Mouse (Mus musculus): ENCODE measurements around the gene Actr2. TPM values are rescaled to one million over a fixed set of nuclear protein-coding genes. Genes with fewer than 3 reads are reported as not detected.
"Not testable (repeated sequence)": the region's sequence is repeated elsewhere in the genome, so short reads cannot be mapped to it uniquely, and the experiment has no call there.

The Actr2 gene
- 125 and 146 TPM in 2 replicates for polyA plus RNA-seq (2015; fragmentation: Nextera tagmentation; extraction: Ambion mirVana)

DNA sequence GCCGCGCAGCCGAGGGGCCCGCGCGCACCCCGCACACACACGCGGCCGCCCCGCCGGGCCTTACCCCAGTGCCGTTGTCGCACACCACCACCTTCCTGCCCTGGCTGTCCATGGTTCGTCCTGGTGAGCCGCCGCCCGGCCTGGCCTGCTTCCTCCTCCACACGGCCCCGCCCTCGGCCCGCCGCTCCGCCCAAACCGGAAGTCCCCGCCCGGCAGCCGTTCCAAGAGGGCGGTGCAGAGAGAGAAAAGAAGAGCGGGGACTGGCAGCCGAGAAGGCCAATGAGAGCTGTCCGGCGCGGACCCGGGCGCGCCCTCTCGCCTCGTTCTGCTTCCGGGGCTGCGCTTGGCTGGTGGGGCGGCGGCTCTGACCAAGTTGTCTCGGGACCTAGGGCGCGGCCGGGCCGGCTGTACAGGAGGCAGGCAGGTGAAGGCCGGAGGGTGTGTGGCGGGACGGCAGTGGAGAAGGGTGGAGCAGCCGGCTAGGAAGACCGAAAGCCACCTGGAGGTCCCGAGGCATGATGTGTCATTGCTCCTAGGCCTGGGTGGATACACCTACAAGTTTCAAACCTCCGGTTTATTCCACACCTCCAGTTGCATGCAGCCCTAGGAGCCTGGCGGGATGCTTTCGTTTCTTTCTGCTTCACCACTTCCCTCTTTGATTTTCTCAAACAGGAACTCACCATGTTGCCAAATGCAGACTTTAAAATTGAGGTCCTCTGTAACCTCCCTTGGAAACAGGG, at the start of gene Actr2:
Actr2 (minus strand) TSS at position 173 of the 740 bp plus-strand sequence.
- H3K4me3 ChIP-seq (replicated peaks), result peak within 1 kb of the TSS; percentile 85
- under 1% methylated on average over 45 of the region's 57 CpGs for WGBS
- no peaks in the 10 kb centered on the region for H3K9me3 ChIP-seq (replicated peaks)
- H3K27ac ChIP-seq, result peak within 1 kb of the TSS; percentile 97
- H3K4me2 ChIP-seq, result peak within 1 kb of the TSS; percentile 69
- H3K36me3 ChIP-seq, result peaks cover 11% of the 10 kb centered on the region; the same call in 1 of the 2 replicates
- no peaks in the 10 kb centered on the region for H3K27me3 ChIP-seq
- H3K9ac ChIP-seq, result peak within 1 kb of the TSS; percentile 80
- ATAC-seq (replicated peaks; ENCODE audit: low FRiP score), result peak; percentile 98
- H3K4me1 ChIP-seq, result peaks cover 17% of the 10 kb centered on the region

DNA sequence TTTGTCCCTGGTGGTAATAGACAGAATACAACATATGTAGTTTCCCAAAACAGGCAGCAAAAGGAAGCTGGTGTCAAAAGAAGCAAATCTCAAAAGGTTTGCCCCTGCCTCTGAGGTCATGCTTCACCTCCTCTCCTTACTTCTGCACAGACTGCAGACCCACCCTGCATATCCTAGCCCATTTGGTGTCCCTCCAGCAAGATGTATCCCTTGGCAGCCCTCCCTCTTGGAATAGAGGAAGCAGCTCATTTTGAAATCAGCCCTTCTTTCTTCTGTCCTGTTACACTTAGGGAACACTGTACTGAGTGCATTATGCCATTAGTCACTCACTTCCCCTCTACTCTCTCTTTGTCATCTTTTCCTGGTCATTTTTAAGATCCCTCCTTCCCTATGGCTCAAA, 46.2 kb upstream of the Actr2 start:
- Histone ChIP-seq H3K36me3 (no peaks in the 10 kb centered on the region), H3K9ac (no peak overlapping the region), H3K4me1 (no peaks in the 10 kb centered on the region), H3K9me3 (replicated peaks) (no peaks in the 10 kb centered on the region), H3K27ac (no peak overlapping the region), H3K4me2 (no peak overlapping the region), H3K4me3 (replicated peaks) (no peak overlapping the region), H3K27me3 (no peaks in the 10 kb centered on the region)
- ATAC-seq (replicated peaks; ENCODE audit: low FRiP score), result no peak

DNA sequence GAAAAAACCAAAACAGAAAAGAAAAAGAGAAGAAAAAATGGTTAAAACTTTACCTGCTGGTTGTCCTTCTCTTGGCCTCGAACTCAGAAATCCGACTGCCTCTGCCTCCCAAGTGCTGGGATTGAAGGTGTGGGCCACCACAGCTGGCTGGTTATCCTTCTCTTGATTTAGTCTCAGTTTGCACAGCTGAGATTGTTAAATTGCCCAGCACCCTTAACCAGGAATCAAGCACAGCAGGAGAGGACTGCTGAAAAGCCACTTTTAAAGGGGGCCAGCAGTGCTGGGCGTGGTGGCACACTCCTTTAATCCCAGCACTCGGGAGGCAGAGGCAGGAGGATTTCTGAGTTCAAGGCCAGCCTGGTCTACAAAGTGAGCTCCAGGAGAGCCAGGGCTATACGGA, 40.8 kb upstream of the Actr2 start:
- H3K27ac ChIP-seq; H3K27me3 ChIP-seq; H3K9me3 ChIP-seq (replicated peaks); H3K4me3 ChIP-seq (replicated peaks); ATAC-seq (replicated peaks; ENCODE audit: low FRiP score); H3K4me1 ChIP-seq; H3K36me3 ChIP-seq; H3K9ac ChIP-seq; H3K4me2 ChIP-seq: not testable (repeated sequence)
- 95% methylated on average over 5 of the region's 5 CpGs for WGBS

DNA sequence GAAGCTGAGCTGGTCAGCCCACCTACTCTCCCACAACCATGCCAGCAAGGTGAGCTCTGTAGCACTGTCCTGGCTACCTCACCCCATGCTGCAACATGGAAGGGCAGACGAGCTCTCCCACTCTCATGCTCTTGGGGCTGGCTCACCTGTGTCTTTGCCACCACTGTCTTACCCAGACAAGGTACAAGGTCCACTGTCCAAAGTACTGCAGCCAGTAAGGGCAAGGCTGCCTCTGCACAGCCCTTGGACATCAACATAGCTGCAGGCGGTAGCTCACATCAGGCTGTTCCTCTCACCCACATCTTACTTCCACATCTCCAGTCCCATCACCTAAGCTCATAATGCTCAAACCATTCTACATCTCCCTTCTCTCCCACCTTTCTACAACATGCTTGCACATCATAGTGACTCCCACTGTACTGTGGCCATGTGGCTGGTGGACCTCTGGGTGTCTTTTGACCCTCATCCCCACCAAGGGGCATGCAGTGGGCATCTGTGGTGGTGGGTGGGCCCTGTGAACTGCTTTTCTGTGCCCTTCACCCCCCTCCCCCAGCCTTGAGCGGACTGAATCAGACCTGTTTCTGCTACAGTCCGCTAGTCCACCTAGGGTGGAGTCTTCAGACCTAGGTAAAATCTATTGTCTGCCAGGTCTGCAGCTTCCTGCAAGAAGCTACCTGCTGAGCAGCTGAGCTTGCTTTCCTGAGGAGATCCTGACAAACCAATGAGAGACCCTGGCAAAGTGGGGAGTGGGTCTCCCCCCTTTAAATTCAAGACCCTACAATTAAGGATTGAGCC, 39.6 kb upstream of the Actr2 start:
- H3K4me1 ChIP-seq, result no peaks in the 10 kb centered on the region
- no peaks in the 10 kb centered on the region for H3K9me3 ChIP-seq (replicated peaks)
- no peaks in the 10 kb centered on the region for H3K36me3 ChIP-seq
- 81% methylated on average over 4 of the region's 4 CpGs for WGBS
- no peak overlapping the region for H3K4me3 ChIP-seq (replicated peaks)
- H3K27me3 ChIP-seq, result no peaks in the 10 kb centered on the region
- peak; percentile 15; the same call in 1 of the 2 replicates for ATAC-seq (replicated peaks; ENCODE audit: low FRiP score)
- no peak overlapping the region for H3K4me2 ChIP-seq
- no peak overlapping the region for H3K9ac ChIP-seq
- H3K27ac ChIP-seq, result no peak overlapping the region

DNA sequence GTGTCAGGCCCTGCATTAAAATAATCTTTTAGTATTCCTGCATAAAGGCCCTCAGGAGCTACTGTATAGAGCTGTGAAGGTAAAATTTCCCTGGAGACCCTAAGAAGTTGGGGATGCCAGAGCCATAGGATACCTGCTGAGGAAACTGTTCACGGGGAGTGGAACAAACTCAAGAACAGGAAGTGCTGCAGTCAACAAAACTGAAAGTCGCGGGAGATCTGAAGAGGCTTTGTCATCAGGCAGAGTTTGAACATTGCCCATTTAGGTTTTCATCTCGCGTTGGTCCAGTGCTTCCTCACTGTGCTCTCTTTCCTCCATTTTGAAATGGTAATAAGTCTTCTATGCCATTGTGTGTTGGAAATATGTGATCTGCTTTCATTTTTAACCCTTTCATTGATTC, 38.6 kb upstream of the Actr2 start:
- no peaks in the 10 kb centered on the region for H3K9me3 ChIP-seq (replicated peaks)
- no peak overlapping the region for H3K4me3 ChIP-seq (replicated peaks)
- no peaks in the 10 kb centered on the region for H3K27me3 ChIP-seq
- H3K27ac ChIP-seq, result no peak overlapping the region
- no peak overlapping the region for H3K9ac ChIP-seq
- 87% methylated on average over 5 of the region's 5 CpGs for WGBS
- no peak for ATAC-seq (replicated peaks; ENCODE audit: low FRiP score)
- no peaks in the 10 kb centered on the region for H3K4me1 ChIP-seq
- no peak overlapping the region for H3K4me2 ChIP-seq
- H3K36me3 ChIP-seq, result no peaks in the 10 kb centered on the region

DNA sequence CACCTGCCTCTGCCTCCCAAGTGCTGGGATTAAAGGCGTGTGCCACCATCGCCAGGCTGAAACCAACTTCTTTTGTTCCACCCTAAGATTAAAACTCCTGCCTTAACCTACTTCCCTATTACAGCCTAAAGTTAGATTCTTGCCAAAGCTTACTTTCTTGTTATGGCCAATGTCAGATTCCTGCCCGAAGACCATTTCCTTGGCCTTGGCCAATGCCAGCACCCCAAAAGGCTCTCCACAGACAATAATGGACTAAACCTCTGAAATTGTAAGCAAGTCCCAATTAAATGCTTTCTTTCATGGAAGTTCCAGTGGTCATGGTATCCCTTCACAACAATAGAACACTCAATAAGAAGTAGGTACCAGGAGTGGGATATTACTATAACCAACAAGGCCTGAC, 37.2 kb upstream of the Actr2 start:
- WGBS, result 90% methylated on average over 3 of the region's 3 CpGs
- peaks cover 4% of the 10 kb centered on the region for H3K4me1 ChIP-seq
- H3K4me3 ChIP-seq (replicated peaks), result no peak overlapping the region
- H3K27ac ChIP-seq, result no peak overlapping the region
- H3K9ac ChIP-seq, result no peak overlapping the region
- H3K27me3 ChIP-seq, result no peaks in the 10 kb centered on the region
- no peak for ATAC-seq (replicated peaks; ENCODE audit: low FRiP score)
- H3K4me2 ChIP-seq, result no peak overlapping the region
- H3K36me3 ChIP-seq, result no peaks in the 10 kb centered on the region
- H3K9me3 ChIP-seq (replicated peaks), result no peaks in the 10 kb centered on the region

DNA sequence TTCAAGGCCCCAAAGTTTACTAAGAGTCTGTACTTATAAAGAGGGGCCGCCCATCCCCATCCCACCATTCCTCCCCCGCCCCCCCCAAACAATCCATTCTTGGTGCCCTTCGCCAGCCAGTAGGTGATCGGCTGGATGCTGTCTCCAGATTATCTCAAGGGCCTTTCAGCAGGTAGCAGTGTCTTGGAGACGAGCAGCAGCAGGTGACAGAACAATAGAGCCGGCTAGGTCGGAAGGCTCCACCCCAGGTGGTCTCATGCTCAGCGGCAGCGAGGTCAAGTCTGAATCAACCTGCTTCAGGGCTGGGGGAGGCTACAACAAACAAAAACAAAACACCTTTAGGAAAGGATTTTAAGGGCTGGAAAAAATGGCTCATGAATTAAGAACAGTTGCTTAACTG, 32.7 kb upstream of the Actr2 start:
- H3K36me3 ChIP-seq, result no peaks in the 10 kb centered on the region
- no peak overlapping the region for H3K4me2 ChIP-seq

DNA sequence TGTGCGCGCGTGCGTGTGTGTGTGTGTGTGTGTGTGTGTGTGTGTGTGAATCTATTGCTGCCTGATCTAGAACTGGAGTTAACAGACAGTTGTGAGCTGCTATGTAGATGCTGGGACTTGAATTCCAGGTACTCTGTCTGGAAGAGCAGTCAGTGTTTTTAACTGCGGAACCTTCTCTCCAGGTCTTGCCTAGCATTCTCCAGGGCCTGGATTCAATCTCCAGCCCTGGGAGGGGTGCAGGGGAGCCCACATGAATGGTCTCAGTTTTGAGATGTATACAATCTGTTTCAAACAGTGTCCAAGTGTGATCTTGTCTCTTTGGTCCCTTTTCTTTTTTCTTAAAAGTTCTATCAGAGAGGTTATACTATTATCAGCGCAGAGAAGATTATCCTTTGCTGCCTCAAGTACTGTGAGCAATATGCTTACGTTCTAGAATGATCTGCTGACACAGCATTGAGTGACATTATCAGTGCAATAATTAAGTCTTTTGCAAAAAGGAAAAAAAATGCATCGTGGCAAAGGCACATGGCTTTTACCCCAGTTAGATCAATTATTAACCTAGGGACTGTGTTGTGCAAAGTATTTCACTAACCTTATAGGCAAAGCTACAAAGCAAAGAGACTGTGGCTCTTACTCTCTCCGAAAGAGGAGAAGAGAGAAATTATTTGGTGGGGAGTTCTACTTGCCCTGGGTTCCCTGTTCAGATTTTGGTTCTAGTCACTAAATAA, 32.0 kb upstream of the Actr2 start:
- Histone ChIP-seq H3K27me3 (no peaks in the 10 kb centered on the region), H3K36me3 (no peaks in the 10 kb centered on the region), H3K4me3 (replicated peaks) (no peak overlapping the region), H3K4me2 (no peak overlapping the region), H3K9ac (no peak overlapping the region), H3K9me3 (replicated peaks) (no peaks in the 10 kb centered on the region), H3K27ac (peak overlapping the region; percentile 64), H3K4me1 (peaks cover 4% of the 10 kb centered on the region)
- ATAC-seq (replicated peaks; ENCODE audit: low FRiP score), result peak; percentile 79; the same call in 1 of the 2 replicates
- WGBS, result 83% methylated on average over 9 of the region's 9 CpGs

More for the DNA sequence above, 32.7 kb upstream of the Actr2 start:
- Histone ChIP-seq H3K27ac (peak overlapping the region; percentile 64), H3K27me3 (no peaks in the 10 kb centered on the region), H3K9me3 (replicated peaks) (no peaks in the 10 kb centered on the region), H3K9ac (no peak overlapping the region), H3K4me1 (peaks cover 4% of the 10 kb centered on the region), H3K4me3 (replicated peaks) (no peak overlapping the region)
- ATAC-seq (replicated peaks; ENCODE audit: low FRiP score), result no peak
- WGBS, result 45% methylated on average over 9 of the region's 9 CpGs

DNA sequence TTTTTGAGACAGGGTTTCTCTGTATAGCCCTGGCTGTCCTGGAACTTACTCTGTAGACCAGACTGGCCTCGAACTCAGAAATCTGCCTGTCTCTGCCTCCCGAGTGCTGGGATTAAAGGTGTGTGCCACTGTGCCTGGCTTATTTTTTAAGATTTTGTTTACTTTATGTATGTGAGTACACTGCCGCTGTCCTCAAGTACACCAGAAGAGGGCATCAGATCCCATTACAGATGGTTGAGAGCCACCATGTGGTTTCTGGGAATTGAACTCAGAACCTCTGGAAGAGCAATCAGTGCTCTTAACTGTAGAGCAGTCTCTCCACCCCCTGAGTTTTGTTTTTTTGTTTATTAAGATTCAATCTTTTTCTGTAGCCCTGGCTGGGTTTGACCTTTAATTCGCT, 31.0 kb upstream of the Actr2 start:
- WGBS, result 94% methylated on average over 4 of the region's 4 CpGs
- H3K9me3 ChIP-seq (replicated peaks); H3K9ac ChIP-seq; H3K27ac ChIP-seq; H3K27me3 ChIP-seq; ATAC-seq (replicated peaks; ENCODE audit: low FRiP score); H3K4me3 ChIP-seq (replicated peaks); H3K4me2 ChIP-seq; H3K4me1 ChIP-seq; H3K36me3 ChIP-seq: not testable (repeated sequence)

DNA sequence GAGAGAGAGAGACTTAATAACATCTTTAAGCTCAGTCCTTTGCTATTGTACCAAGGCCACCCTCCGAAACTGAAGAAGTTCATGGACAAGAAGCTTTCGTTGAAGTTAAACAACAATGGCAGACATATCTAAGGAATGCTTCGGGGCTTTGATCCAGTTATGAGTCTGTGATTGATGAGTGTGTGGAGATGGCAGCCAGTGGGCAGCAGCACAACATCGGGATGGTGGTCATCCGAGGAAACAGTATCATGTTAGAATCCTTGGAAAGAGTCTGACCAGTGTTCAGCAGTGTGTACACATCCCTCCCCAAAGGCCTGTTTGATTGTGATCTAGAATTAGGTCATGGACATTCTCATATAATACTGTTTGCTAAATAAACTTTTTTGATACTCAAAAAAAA, 29.8 kb upstream of the Actr2 start:
- no peak overlapping the region for H3K4me3 ChIP-seq (replicated peaks)
- H3K9ac ChIP-seq, result no peak overlapping the region
- no peaks in the 10 kb centered on the region for H3K36me3 ChIP-seq
- no peaks in the 10 kb centered on the region for H3K27me3 ChIP-seq
- peaks cover 4% of the 10 kb centered on the region for H3K4me1 ChIP-seq
- no peak overlapping the region for H3K27ac ChIP-seq
- WGBS, result 92% methylated on average over 5 of the region's 5 CpGs
- H3K4me2 ChIP-seq, result no peak overlapping the region
- no peak for ATAC-seq (replicated peaks; ENCODE audit: low FRiP score)
- H3K9me3 ChIP-seq (replicated peaks), result no peaks in the 10 kb centered on the region

DNA sequence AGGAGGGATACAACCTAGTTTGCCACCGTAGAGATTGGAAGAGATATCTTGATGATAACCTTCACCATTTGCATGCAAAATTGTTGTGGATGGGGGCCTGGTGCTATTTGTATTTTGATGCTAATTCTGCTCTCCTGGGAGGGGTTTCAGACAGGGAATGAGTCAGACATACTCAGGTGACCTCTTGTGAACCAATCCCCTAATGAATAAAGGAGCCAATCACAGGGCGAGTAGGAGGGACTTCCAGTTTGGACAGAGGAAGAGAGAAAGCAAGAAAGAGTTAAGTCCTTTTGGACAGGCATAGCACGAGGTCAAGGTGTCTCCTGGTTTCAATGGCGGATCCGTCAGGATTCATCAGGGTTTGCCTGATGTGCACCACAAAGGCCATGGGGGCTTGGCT, 27.6 kb upstream of the Actr2 start:
- WGBS, result 90% methylated on average over 5 of the region's 5 CpGs
- ATAC-seq (replicated peaks; ENCODE audit: low FRiP score), result no peak
- no peak overlapping the region for H3K4me2 ChIP-seq
- no peak overlapping the region for H3K9ac ChIP-seq
- H3K36me3 ChIP-seq, result no peaks in the 10 kb centered on the region
- no peak overlapping the region for H3K27ac ChIP-seq
- peaks cover 5% of the 10 kb centered on the region for H3K4me1 ChIP-seq
- no peaks in the 10 kb centered on the region for H3K27me3 ChIP-seq
- no peaks in the 10 kb centered on the region for H3K9me3 ChIP-seq (replicated peaks)
- H3K4me3 ChIP-seq (replicated peaks), result no peak overlapping the region

DNA sequence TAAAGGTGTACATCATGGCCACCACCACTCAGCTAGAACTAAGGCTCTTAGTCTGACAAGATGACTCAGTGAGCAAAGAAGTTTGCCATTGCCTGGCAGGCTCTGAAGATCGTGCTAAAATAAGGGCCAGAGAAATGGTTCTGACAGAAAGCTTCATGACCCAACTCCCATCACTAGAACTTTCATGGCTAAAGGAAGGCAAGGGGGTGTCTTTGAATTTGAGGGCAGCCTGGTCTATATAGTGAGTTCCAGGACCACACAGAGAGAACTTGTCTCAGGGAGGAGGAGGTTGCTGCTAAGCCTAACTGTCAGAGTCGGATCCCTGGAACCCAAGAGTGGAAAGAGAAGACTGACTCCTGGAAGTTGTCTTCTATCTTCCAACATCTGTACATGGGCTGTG, 27.0 kb upstream of the Actr2 start:
- no peak overlapping the region for H3K4me2 ChIP-seq
- no peak for ATAC-seq (replicated peaks; ENCODE audit: low FRiP score)
- 92% methylated on average over 2 of the region's 2 CpGs for WGBS
- no peaks in the 10 kb centered on the region for H3K27me3 ChIP-seq
- H3K27ac ChIP-seq, result no peak overlapping the region
- H3K36me3 ChIP-seq, result no peaks in the 10 kb centered on the region
- H3K4me3 ChIP-seq (replicated peaks), result no peak overlapping the region
- H3K9ac ChIP-seq, result no peak overlapping the region
- no peaks in the 10 kb centered on the region for H3K9me3 ChIP-seq (replicated peaks)
- 0 out of 2 replicates have a peak, but pooled peaks cover 3% of the 10 kb centered on the region for H3K4me1 ChIP-seq
